Mouse (Mus musculus): ENCODE measurements around the gene Dzank1. TPM values are rescaled to one million over a fixed set of nuclear protein-coding genes. Genes with fewer than 3 reads are reported as not detected.

Dzank1 gene
- total RNA-seq (2014; rRNA removed) (0.18 and 0.34 TPM in 2 replicates), polyA plus RNA-seq (2012; rRNA removed) (0.09 and 0.48 TPM in 2 replicates)

- WGBS = under 1% methylated on average over 56 of the region's 56 CpGs
- Histone ChIP-seq H3K27ac (replicated peaks; ENCODE audit: insufficient read depth, low read depth, low read length) (peak within 1 kb of the TSS; percentile 84), H3K27me3 (ENCODE audit: control insufficient read depth, insufficient read depth, low read length) (no peaks in the 10 kb centered on the region), H3K4me3 (ENCODE audit: insufficient read depth, low read depth, low read length) (peak within 1 kb of the TSS; percentile 77), H3K4me1 (ENCODE audit: control insufficient read depth, insufficient read depth, low read length) (peaks cover 2% of the 10 kb centered on the region; the same call in 1 of the 2 replicates), H3K79me2 (ENCODE audit: control insufficient read depth, insufficient read depth, low read length) (peaks cover 3% of the 10 kb centered on the region; the same call in 1 of the 2 replicates), H3K9ac (ENCODE audit: low read depth, low read length) (peak within 1 kb of the TSS; percentile 73), H3K36me3 (ENCODE audit: control insufficient read depth, insufficient read depth, low read length) (peaks cover 9% of the 10 kb centered on the region; the same call in 1 of the 2 replicates)
- peak; percentile 88 for DNase-seq (ENCODE audit: extremely low read depth, low read depth, low spot score)
- TF ChIP-seq CTCF (IDR thresholded peaks at IDR 0.05; ENCODE audit: low read depth, low read length) = no peak
- TF ChIP-seq POLR2A (IDR thresholded peaks at IDR 0.05; ENCODE audit: extremely low read depth, insufficient read depth, low read length) = no peak
Measured at GRCm38 (mm10) chr2:144526981-144527820, at the start of gene Dzank1, which contains the start of gene Polr3f. TSS of gene Dzank1 (minus strand) at chr2:144527414. TSS of gene Polr3f (plus strand) at chr2:144527718.

GRCm38 (mm10) chr2:144555820-144556552 lies 28.8 kb upstream of the Dzank1 start, which contains the start of gene Sec23b:
TSS of gene Sec23b (plus strand) at chr2:144556229.
- Histone ChIP-seq H3K27me3 (ENCODE audit: control insufficient read depth, insufficient read depth, low read length) (no peaks in the 10 kb centered on the region), H3K4me1 (ENCODE audit: control insufficient read depth, insufficient read depth, low read length) (no peaks in the 10 kb centered on the region; the same call in 1 of the 2 replicates), H3K79me2 (ENCODE audit: control insufficient read depth, insufficient read depth, low read length) (peaks cover 3% of the 10 kb centered on the region; the same call in 1 of the 2 replicates), H3K27ac (replicated peaks; ENCODE audit: insufficient read depth, low read depth, low read length) (peak within 1 kb of the TSS; percentile 82), H3K9ac (ENCODE audit: low read depth, low read length) (peak within 1 kb of the TSS; percentile 86), H3K36me3 (ENCODE audit: control insufficient read depth, insufficient read depth, low read length) (peaks cover 4% of the 10 kb centered on the region; the same call in 1 of the 2 replicates), H3K4me3 (ENCODE audit: insufficient read depth, low read depth, low read length) (peak within 1 kb of the TSS; percentile 92)
- DNase-seq (ENCODE audit: extremely low read depth, low read depth, low spot score) = peak; percentile 92
- peak; percentile 78 for TF ChIP-seq POLR2A (IDR thresholded peaks at IDR 0.05; ENCODE audit: extremely low read depth, insufficient read depth, low read length)
- TF ChIP-seq CTCF (IDR thresholded peaks at IDR 0.05; ENCODE audit: low read depth, low read length) = no peak
- under 1% methylated on average over 44 of the region's 44 CpGs for WGBS

- DNase-seq (ENCODE audit: extremely low read depth, low read depth, low spot score) = no peak
- TF ChIP-seq CTCF (IDR thresholded peaks at IDR 0.05; ENCODE audit: low read depth, low read length) (no peak), POLR2A (IDR thresholded peaks at IDR 0.05; ENCODE audit: extremely low read depth, insufficient read depth, low read length) (no peak)
- Histone ChIP-seq H3K4me3 (ENCODE audit: insufficient read depth, low read depth, low read length) (peak overlapping the region; percentile 71), H3K9ac (ENCODE audit: low read depth, low read length) (peak overlapping the region; percentile 52), H3K79me2 (ENCODE audit: control insufficient read depth, insufficient read depth, low read length) (peaks cover 3% of the 10 kb centered on the region; the same call in 1 of the 2 replicates), H3K4me1 (ENCODE audit: control insufficient read depth, insufficient read depth, low read length) (no peaks in the 10 kb centered on the region; the same call in 1 of the 2 replicates), H3K36me3 (ENCODE audit: control insufficient read depth, insufficient read depth, low read length) (peaks cover 4% of the 10 kb centered on the region; the same call in 1 of the 2 replicates), H3K27ac (replicated peaks; ENCODE audit: insufficient read depth, low read depth, low read length) (peak overlapping the region; percentile 82), H3K27me3 (ENCODE audit: control insufficient read depth, insufficient read depth, low read length) (no peaks in the 10 kb centered on the region)
- 1% methylated on average over 14 of the region's 14 CpGs for WGBS
Measured at GRCm38 (mm10) chr2:144555286-144555819, 28.1 kb upstream of the Dzank1 start.

GRCm38 (mm10) chr2:144553905-144554304 lies 26.7 kb upstream of the Dzank1 start:
- TF ChIP-seq CTCF (IDR thresholded peaks at IDR 0.05; ENCODE audit: low read depth, low read length) = no peak
- TF ChIP-seq POLR2A (IDR thresholded peaks at IDR 0.05; ENCODE audit: extremely low read depth, insufficient read depth, low read length) = no peak
- no peak overlapping the region for H3K9ac ChIP-seq (ENCODE audit: low read depth, low read length)
- 95% methylated on average over 3 of the region's 3 CpGs for WGBS
- H3K27me3 ChIP-seq (ENCODE audit: control insufficient read depth, insufficient read depth, low read length) = no peaks in the 10 kb centered on the region
- no peaks in the 10 kb centered on the region for H3K36me3 ChIP-seq (ENCODE audit: control insufficient read depth, insufficient read depth, low read length)
- peaks cover 2% of the 10 kb centered on the region for H3K4me1 ChIP-seq (ENCODE audit: control insufficient read depth, insufficient read depth, low read length)
- peaks cover 3% of the 10 kb centered on the region; the same call in 1 of the 2 replicates for H3K79me2 ChIP-seq (ENCODE audit: control insufficient read depth, insufficient read depth, low read length)
- no peak overlapping the region for H3K4me3 ChIP-seq (ENCODE audit: insufficient read depth, low read depth, low read length)
- H3K27ac ChIP-seq (replicated peaks; ENCODE audit: insufficient read depth, low read depth, low read length) = no peak overlapping the region
- no peak for DNase-seq (ENCODE audit: extremely low read depth, low read depth, low spot score)

- TF ChIP-seq CTCF (IDR thresholded peaks at IDR 0.05; ENCODE audit: low read depth, low read length) (no peak), POLR2A (IDR thresholded peaks at IDR 0.05; ENCODE audit: extremely low read depth, insufficient read depth, low read length) (0 out of 2 replicates have a peak, but pooled peaks have one; percentile 24)
- H3K79me2 ChIP-seq (ENCODE audit: control insufficient read depth, insufficient read depth, low read length) = no peaks in the 10 kb centered on the region
- H3K9ac ChIP-seq (ENCODE audit: low read depth, low read length) = peak within 1 kb of the TSS; percentile 91
- 0 out of 2 replicates have a peak, but pooled peaks cover 4% of the 10 kb centered on the region for H3K36me3 ChIP-seq (ENCODE audit: control insufficient read depth, insufficient read depth, low read length)
- H3K27me3 ChIP-seq (ENCODE audit: control insufficient read depth, insufficient read depth, low read length) = no peaks in the 10 kb centered on the region
- peak; percentile 78 for DNase-seq (ENCODE audit: extremely low read depth, low read depth, low spot score)
- peak within 1 kb of the TSS; percentile 98 for H3K4me3 ChIP-seq (ENCODE audit: insufficient read depth, low read depth, low read length)
- under 1% methylated on average over 17 of the region's 17 CpGs for WGBS
- H3K4me1 ChIP-seq (ENCODE audit: control insufficient read depth, insufficient read depth, low read length) = peaks cover 5% of the 10 kb centered on the region
- peak within 1 kb of the TSS; percentile 47 for H3K27ac ChIP-seq (replicated peaks; ENCODE audit: insufficient read depth, low read depth, low read length)
Measured at GRCm38 (mm10) chr2:144550529-144550928, 23.3 kb upstream of the Dzank1 start, which contains the start of gene Rbbp9. TSS of gene Rbbp9 (minus strand) at chr2:144550869.

All from liver, adult 2 months (tissue).